Mouse (Mus musculus) ES-Bruce4 (cell line): ENCODE data around the gene Atxn7l3b. TPM values are rescaled to one million over a fixed set of nuclear protein-coding genes. Genes with fewer than 3 reads are reported as not detected.

Source experiments
- H3K27ac ChIP-seq: 2 replicates; pipeline ENCODE4 v1.5.1; 2012; ENCODE audit warnings: low read length, inconsistent platforms; ENCODE audit not compliant: insufficient read depth
- H3K27me3 ChIP-seq: 2 replicates; pipeline ENCODE4 v1.6.1; 2012; ENCODE audit warnings: mild to moderate bottlenecking, low read length, inconsistent platforms; ENCODE audit not compliant: control insufficient read depth, poor library complexity, insufficient read depth, severe bottlenecking
- H3K36me3 ChIP-seq: 2 replicates; pipeline ENCODE4 v1.6.1; 2012; ENCODE audit warnings: inconsistent platforms, mild to moderate bottlenecking, low read length, moderate library complexity; ENCODE audit not compliant: control insufficient read depth, poor library complexity, insufficient read depth, severe bottlenecking
- H3K4me1 ChIP-seq: one replicate; pipeline ENCODE4 v1.8.1; 2011; ENCODE audit warnings: low read length; ENCODE audit not compliant: control insufficient read depth, insufficient read depth
- H3K4me3 ChIP-seq: 2 replicates; pipeline ENCODE4 v1.5.1; 2011; ENCODE audit warnings: low read depth, mild to moderate bottlenecking, low read length
- H3K9ac ChIP-seq: 2 replicates; pipeline ENCODE4 v1.6.1; 2012; ENCODE audit warnings: low read depth, mild to moderate bottlenecking, inconsistent platforms; ENCODE audit not compliant: poor library complexity, severe bottlenecking
- H3K9me3 ChIP-seq: replicated peaks from 2 replicates; pipeline ENCODE4 v1.6.1; 2012; ENCODE audit warnings: mild to moderate bottlenecking, low read length, inconsistent platforms; ENCODE audit not compliant: control insufficient read depth, poor library complexity, insufficient read depth, severe bottlenecking
- CTCF ChIP-seq: IDR thresholded peaks from one replicate; pipeline ENCODE4 v1.8.1; 2011; ENCODE audit warnings: low read depth, low read length
- EP300 ChIP-seq: IDR thresholded peaks from 2 replicates; pipeline ENCODE4 v1.6.1; 2011; ENCODE audit warnings: low read depth, low read length; ENCODE audit not compliant: insufficient read depth
- POLR2A ChIP-seq: IDR thresholded peaks from one replicate; pipeline ENCODE4 v1.8.1; 2011; ENCODE audit warnings: low read length; ENCODE audit not compliant: insufficient read depth
- polyA plus RNA-seq: library from polyadenylated mRNA; stranded (reverse); fragments of >200 nt; gene quantifications from 2 replicates; pipeline ENCODE4 v1.2.4, GENCODE M21; 2011; ENCODE audit warnings: low read depth; ENCODE audit not compliant: missing spikeins, insufficient read depth, insufficient read length

The Atxn7l3b gene
- polyA plus RNA-seq, 1 experiment = 56.5 TPM

DNA sequence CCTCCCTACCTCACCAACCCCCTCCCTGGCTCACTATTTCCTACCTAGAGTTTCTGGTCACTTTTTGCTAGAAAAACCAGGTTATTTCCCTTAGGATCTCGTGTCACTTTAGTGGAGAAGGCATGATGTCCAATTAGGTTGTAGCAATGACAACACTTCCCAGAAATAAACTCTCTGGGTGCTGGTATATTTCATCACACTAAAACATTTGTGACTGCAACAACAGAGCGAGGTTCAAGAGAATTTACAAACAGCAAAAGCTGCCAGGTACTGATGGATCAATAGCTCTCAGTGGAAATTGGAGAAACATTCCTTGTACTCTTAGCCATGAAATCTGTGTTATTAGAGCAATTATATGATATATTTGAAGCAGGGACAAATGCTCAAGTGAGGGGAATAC, 25.3 kb upstream of the Atxn7l3b start:
- Histone ChIP-seq H3K9me3 (no peaks in the 10 kb centered on the region), H3K4me1 (no peaks in the 10 kb centered on the region), H3K27ac (no peak overlapping the region), H3K4me3 (no peak overlapping the region), H3K27me3 (no peaks in the 10 kb centered on the region), H3K36me3 (no peaks in the 10 kb centered on the region), H3K9ac (no peak overlapping the region)
- TF ChIP-seq EP300 = no peak
- TF ChIP-seq POLR2A = no peak
- no peak for TF ChIP-seq CTCF

- Histone ChIP-seq H3K9me3 (no peaks in the 10 kb centered on the region), H3K36me3 (no peaks in the 10 kb centered on the region), H3K9ac (no peak overlapping the region), H3K4me1 (no peaks in the 10 kb centered on the region), H3K27ac (no peak overlapping the region), H3K27me3 (no peaks in the 10 kb centered on the region), H3K4me3 (no peak overlapping the region)
- TF ChIP-seq POLR2A = no peak
- no peak for TF ChIP-seq CTCF
- TF ChIP-seq EP300 = no peak
Observed at GRCm38 (mm10) chr10:112948453-112948852, 19.7 kb upstream of the Atxn7l3b start.

DNA sequence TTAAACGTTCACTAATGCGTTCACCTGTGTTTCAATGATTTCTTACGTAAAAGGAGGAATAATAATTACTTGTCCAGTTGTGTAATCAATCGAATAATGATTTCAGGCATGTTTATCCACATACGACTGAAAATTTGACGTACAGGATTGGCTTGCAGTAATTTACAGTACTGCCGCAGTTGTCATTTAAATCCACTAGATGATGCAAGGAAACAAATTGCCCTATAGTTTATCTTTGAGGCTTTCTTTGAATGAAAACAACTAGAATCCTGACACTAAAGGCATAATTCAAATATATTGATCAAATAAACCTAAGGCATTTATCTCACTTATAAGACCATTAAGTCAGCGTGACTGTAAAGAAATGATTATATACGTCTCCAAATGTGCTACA, 418 bp upstream of the Atxn7l3b start:
- H3K4me3 ChIP-seq = no peak overlapping the region
- TF ChIP-seq POLR2A = no peak
- no peak for TF ChIP-seq CTCF
- no peak for TF ChIP-seq EP300
- peaks cover 7% of the 10 kb centered on the region for H3K9me3 ChIP-seq
- no peaks in the 10 kb centered on the region for H3K4me1 ChIP-seq
- H3K27me3 ChIP-seq = no peaks in the 10 kb centered on the region
- peaks cover 14% of the 10 kb centered on the region for H3K36me3 ChIP-seq
- H3K9ac ChIP-seq = no peak overlapping the region
- no peak overlapping the region for H3K27ac ChIP-seq

DNA sequence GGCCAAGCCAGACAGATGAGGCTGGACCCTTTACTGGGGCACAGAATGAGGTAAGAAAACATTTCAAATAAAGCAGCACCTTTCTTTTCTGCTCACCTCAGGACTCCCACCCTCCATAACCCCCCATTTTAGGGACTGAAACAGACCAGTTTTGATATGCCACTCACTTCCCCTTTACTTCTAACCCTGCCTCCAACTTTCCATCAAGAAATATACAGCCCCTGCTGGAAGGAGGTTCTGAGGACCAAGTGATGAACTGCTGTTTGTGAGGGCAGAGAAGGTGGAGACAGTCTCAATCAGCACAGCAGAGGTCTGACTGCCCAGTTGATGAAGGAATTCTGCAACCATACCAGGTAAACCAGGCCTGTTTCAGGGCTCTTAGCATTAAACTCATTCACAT, 1.8 kb downstream of the Atxn7l3b start:
- no peak overlapping the region for H3K4me3 ChIP-seq
- H3K27ac ChIP-seq = no peak overlapping the region
- no peak overlapping the region for H3K9ac ChIP-seq
- H3K4me1 ChIP-seq = no peaks in the 10 kb centered on the region
- TF ChIP-seq POLR2A (no peak), CTCF (no peak), EP300 (no peak)
- peaks cover 7% of the 10 kb centered on the region for H3K9me3 ChIP-seq
- peaks cover 14% of the 10 kb centered on the region for H3K36me3 ChIP-seq
- no peaks in the 10 kb centered on the region for H3K27me3 ChIP-seq

- H3K27ac ChIP-seq = no peak overlapping the region
- no peak overlapping the region for H3K4me3 ChIP-seq
- H3K9ac ChIP-seq = no peak overlapping the region
- H3K4me1 ChIP-seq = no peaks in the 10 kb centered on the region
- H3K36me3 ChIP-seq = peaks cover 14% of the 10 kb centered on the region
- peaks cover 7% of the 10 kb centered on the region for H3K9me3 ChIP-seq
- H3K27me3 ChIP-seq = no peaks in the 10 kb centered on the region
- TF ChIP-seq CTCF (no peak), POLR2A (no peak), EP300 (no peak)
Observed at GRCm38 (mm10) chr10:112926271-112926670, 2.5 kb downstream of the Atxn7l3b start.

DNA sequence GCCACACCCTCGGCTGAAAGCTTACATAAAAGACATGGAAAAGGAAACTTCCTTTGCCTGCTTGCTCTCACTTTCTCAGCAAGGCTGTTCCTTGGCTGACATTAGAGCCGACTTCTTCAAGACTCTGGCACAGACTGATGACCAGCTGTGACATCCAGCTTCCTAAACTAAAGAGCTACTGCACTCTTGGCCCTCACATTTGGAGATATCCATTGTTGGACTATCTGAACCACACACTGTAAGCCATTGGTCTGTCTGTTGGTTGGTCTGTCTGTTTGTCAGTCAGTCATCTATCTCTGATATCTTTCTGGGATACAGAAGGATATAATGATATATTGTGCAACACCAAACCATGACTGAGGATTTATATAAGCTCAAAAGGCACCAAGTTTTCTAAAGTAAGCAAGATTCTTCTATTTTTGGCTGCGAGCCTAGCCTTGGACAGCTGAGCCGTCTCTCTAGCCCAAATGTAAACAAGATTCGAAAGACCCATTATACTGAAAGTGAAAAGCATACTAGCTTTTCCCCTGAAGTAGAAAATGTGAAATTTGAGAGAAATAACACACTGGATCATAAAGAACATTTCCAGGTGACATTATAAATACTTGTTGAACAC, 12.1 kb downstream of the Atxn7l3b start:
- no peak overlapping the region for H3K9ac ChIP-seq
- TF ChIP-seq CTCF (no peak), POLR2A (no peak), EP300 (no peak)
- H3K27ac ChIP-seq = no peak overlapping the region
- no peaks in the 10 kb centered on the region for H3K4me1 ChIP-seq
- H3K36me3 ChIP-seq = no peaks in the 10 kb centered on the region
- H3K27me3 ChIP-seq = no peaks in the 10 kb centered on the region
- no peak overlapping the region for H3K4me3 ChIP-seq
- H3K9me3 ChIP-seq = no peaks in the 10 kb centered on the region
